Mouse (Mus musculus) heart, embryonic 14.5 days (tissue): Measurements from ENCODE around the gene Apol7e. TPM values are rescaled to one million over a fixed set of nuclear protein-coding genes. Genes with fewer than 3 reads are reported as not detected.
"Not testable (repeated sequence)": the region's sequence is repeated elsewhere in the genome, so short reads cannot be mapped to it uniquely, and the experiment has no call there.

Source experiments
- ATAC-seq: fragments of 200-750 bp; cut with Nextera tagmentation; 2 replicates; pipeline ENCODE4 v1.8.0; 2017; ENCODE audit warnings: low read depth, moderate TSS enrichment; ENCODE audit not compliant: insufficient number of reproducible peaks, insufficient read depth, low FRiP score
- H3K27ac ChIP-seq, 2 experiments: fragments of 200-500 bp in 1 of 2; fragments of 300-500 bp in 1 of 2; sonication (generic) in 1 of 2; replicated peaks in 1 of 2; 2 replicates each; pipeline ENCODE4 v1.5.1; 2012 to 2014; ENCODE audit warnings: low read depth in 2 of 2, low read length in 2 of 2, control low read depth in 1 of 2, mild to moderate bottlenecking in 1 of 2, mixed read lengths in 1 of 2; ENCODE audit not compliant: control insufficient read depth in 1 of 2, insufficient read depth in 1 of 2
- H3K27me3 ChIP-seq: fragments of 300-500 bp; sonication (generic); 2 replicates; pipeline ENCODE4 v1.6.1; 2014; ENCODE audit warnings: mild to moderate bottlenecking, low read length, control low read depth; ENCODE audit not compliant: control insufficient read depth, insufficient read depth
- H3K36me3 ChIP-seq: fragments of 300-500 bp; sonication (generic); 2 replicates; pipeline ENCODE4 v1.6.1; 2014; ENCODE audit warnings: mild to moderate bottlenecking, control low read depth, low read length, mixed read lengths; ENCODE audit not compliant: control insufficient read depth, insufficient read depth
- H3K4me1 ChIP-seq, 2 experiments: fragments of 200-500 bp in 1 of 2; fragments of 300-500 bp in 1 of 2; sonication (generic) in 1 of 2; 2 replicates each; pipeline ENCODE4 v1.6.1; 2012 to 2014; ENCODE audit warnings: low read length in 2 of 2, control low read depth in 1 of 2, mixed read lengths in 1 of 2; ENCODE audit not compliant: control insufficient read depth in 2 of 2, insufficient read depth in 2 of 2
- H3K4me2 ChIP-seq: fragments of 300-500 bp; sonication (generic); 2 replicates; pipeline ENCODE4 v1.6.1; 2014; ENCODE audit warnings: mild to moderate bottlenecking, low read length
- H3K4me3 ChIP-seq, 2 experiments: fragments of 200-500 bp in 1 of 2; fragments of 300-500 bp in 1 of 2; sonication (generic) in 1 of 2; 2 replicates each; pipeline ENCODE4 v1.5.1; 2012 to 2014; ENCODE audit warnings: low read length in 2 of 2, mild to moderate bottlenecking in 2 of 2, control low read depth in 1 of 2, low read depth in 1 of 2, moderate library complexity in 1 of 2; ENCODE audit not compliant: control insufficient read depth in 1 of 2, insufficient read depth in 1 of 2
- H3K9ac ChIP-seq: fragments of 300-500 bp; sonication (generic); 2 replicates; pipeline ENCODE4 v1.6.1; 2014; ENCODE audit warnings: mild to moderate bottlenecking, low read length
- H3K9me3 ChIP-seq: fragments of 300-500 bp; sonication (generic); 2 replicates; pipeline ENCODE4 v1.6.1; 2016; ENCODE audit warnings: low read length, control low read depth; ENCODE audit not compliant: control insufficient read depth
- WGBS: fragments of 180-500 bp; shearing (Covaris S2); extraction: QIAGEN DNeasy Blood & Tissue Kit; methylation state at CpG from one replicate; pipeline ENCODE4 v1.1.7; 2014; 5-methylcytosine and 5-hydroxymethylcytosine counted together
- polyA plus RNA-seq: library from polyadenylated mRNA; unstranded; fragments of >200 nt; fragmentation: Nextera tagmentation; extraction: Ambion mirVana; gene quantifications from 2 replicates; pipeline ENCODE4 v1.2.1, GENCODE M21; 2014

The Apol7e gene
- polyA plus RNA-seq, 1 experiment from 2014 or later: 0.08 TPM

DNA sequence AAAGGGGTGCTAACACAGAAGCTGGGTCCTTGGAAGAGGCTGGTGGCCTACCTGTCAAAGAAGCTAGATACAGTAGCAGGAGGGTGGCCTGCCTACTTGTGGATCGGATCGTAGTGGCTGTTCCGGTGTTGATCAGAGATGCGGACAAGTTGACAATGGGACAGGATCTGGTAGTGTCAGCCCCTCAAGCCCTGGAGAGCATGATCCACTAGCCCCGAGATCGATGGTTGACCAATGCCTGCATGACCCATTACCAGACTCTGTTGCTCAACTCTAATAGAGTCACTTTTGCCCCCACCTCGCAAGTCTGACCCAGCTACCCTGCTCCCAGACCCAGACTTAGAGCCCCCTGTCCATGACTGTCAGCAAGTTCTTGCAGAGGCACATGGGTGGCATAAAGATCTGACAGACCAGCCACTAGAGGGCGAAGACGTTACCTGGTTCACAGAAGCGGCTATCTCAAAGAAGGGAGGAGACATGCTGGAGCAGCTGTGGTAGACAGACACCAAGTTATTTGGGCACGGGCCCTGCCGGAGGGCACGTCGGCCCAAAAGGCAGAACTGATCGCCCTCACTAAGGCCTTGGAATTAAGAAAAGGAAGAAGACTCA lies 3.9 kb upstream of the Apol7e start:
- 27% methylated on average over 11 of the region's 15 CpGs for WGBS
- H3K9me3 ChIP-seq, ATAC-seq: not testable (repeated sequence)

DNA sequence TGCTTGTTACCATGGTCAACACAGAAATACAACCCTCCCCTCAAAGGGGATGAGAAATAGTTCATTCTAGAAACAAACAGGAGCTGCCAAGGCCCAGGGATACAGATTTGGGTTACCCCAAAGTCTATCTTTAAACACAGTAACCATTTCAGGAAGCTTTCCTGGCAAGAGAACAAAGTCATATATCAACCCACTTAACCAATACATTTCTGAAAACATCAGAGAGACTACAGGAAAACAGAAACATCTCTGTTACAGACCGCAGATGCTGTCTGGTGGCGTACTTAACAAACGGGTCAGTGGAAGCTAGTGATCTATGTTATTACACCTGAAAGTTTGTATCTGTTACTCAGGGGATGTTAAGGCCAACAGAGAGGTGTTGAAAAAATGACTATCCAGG lies 6.6 kb downstream of the Apol7e start:
- H3K4me1 ChIP-seq, H3K9ac ChIP-seq, H3K4me3 ChIP-seq, H3K27ac ChIP-seq, H3K4me2 ChIP-seq, H3K9me3 ChIP-seq, H3K27me3 ChIP-seq, H3K36me3 ChIP-seq, ATAC-seq: not testable (repeated sequence)
- WGBS: 81% methylated on average over 3 of the region's 3 CpGs

More for the DNA sequence above, 3.9 kb upstream of the Apol7e start:
- not testable (repeated sequence) for H3K9ac ChIP-seq, H3K27ac ChIP-seq, H3K4me1 ChIP-seq, H3K27me3 ChIP-seq, H3K36me3 ChIP-seq, H3K4me3 ChIP-seq, H3K4me2 ChIP-seq

DNA sequence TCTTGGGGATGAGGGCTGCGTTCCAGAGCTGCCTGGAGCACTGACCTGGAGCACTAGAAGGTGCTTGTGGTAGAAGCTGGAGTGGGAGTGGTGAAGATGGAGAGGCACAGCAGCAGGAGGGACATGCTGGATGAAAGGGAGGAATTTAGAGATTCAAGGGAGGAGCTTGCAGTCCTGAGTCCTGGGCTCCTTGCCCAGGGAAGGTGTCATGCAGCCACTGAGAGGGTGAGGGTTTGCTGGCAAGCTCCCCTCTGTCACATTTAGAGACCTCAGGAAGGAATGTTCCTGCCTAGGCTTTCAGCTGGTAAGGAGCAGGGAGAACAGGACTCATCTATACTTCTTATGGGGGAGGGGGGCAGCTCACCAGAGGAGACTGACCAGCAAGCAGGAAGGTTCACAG lies 10.3 kb downstream of the Apol7e start:
- H3K36me3 ChIP-seq, H3K4me1 ChIP-seq, H3K4me3 ChIP-seq, H3K9ac ChIP-seq, H3K4me2 ChIP-seq, H3K9me3 ChIP-seq, H3K27ac ChIP-seq, H3K27me3 ChIP-seq: not testable (repeated sequence)
- ATAC-seq: 0 out of 2 replicates have a peak, but pooled peaks have one; percentile 66
- WGBS: 71% methylated on average over 1 of the region's 1 CpGs

DNA sequence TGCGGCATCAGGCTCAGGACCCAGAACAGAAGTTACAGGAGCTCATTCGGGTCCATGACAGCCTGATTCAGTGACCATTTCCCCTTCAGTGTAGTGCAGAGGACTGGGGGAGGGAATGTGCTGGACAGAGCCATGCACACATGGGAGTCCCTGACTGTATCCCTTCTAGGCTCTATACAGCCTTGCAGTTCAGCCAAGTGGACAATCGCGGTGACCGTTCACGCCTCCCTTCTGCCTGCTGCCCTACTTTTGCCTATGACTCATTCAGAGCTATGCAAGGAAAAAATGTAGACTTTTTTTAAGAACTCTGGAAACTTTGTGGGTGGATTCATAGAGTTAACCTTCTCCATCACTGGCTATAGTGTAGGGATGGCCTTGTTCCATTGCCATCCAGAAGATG lies 19.6 kb downstream of the Apol7e start:
- not testable (repeated sequence) for H3K9me3 ChIP-seq, H3K36me3 ChIP-seq, H3K4me3 ChIP-seq, H3K27me3 ChIP-seq, H3K4me2 ChIP-seq, H3K27ac ChIP-seq, H3K9ac ChIP-seq, H3K4me1 ChIP-seq, ATAC-seq
- WGBS: 59% methylated on average over 2 of the region's 6 CpGs

DNA sequence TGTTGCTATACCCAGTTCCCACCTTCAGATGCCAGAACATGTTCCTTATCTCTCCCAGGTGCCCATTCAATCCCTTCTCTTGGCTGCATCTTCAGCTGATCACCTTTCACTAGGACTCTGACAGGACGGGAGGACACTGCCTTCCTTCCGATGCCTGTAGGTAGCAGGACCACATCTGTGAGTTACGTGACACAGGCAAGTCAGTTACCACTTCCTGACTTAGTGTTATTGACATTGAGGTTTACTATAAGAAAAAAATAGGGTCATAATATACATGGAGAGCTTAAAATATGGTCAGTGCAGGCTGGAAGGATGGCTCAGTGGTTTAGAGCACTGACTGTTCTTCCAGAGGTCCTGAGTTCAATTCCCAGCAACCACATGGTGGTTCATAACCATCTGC lies 22.9 kb downstream of the Apol7e start:
- H3K36me3 ChIP-seq, H3K27ac ChIP-seq, H3K9ac ChIP-seq, H3K4me1 ChIP-seq, H3K27me3 ChIP-seq, H3K9me3 ChIP-seq, ATAC-seq, H3K4me3 ChIP-seq, H3K4me2 ChIP-seq: not testable (repeated sequence)
- whole genome bisulfite sequencing: no CpG with 5 or more reads among the region's 3 CpGs

DNA sequence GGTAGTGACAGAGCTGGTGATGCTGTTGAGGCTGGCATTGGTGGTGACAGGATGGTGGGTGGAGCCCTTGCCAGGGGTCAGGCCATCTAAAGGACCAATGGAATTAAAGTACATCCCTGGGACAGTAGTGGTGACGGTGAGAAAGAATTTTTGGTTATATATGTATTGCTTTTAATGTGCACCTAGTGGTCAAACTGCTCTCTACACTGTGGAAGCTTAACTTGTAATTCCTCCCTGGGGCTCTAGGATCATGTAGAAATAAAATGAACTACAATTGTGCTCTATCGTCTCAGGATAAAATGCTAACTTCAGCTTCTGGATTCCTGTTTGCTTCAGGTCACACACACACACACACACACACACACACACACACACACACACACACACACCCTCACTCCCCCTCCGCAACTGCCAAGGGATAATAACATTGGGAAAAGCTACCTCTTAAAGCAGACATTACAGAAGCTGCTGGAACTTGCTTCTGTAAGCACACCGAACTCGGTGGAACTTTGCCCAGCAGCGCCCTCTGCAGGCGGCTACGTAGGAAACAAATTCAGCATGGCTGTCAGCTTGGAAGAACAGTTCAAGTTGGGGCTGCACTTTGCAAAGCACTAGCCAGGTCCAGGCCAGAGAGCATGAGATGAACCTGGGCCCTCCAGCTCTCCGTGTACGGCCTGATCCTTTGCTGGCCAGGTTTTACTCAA lies 25.7 kb downstream of the Apol7e start:
- not testable (repeated sequence) for H3K4me1 ChIP-seq, ATAC-seq, H3K27me3 ChIP-seq, H3K4me3 ChIP-seq, H3K4me2 ChIP-seq, H3K27ac ChIP-seq, H3K9me3 ChIP-seq, H3K36me3 ChIP-seq, H3K9ac ChIP-seq
- WGBS: 25% methylated on average over 2 of the region's 10 CpGs

DNA sequence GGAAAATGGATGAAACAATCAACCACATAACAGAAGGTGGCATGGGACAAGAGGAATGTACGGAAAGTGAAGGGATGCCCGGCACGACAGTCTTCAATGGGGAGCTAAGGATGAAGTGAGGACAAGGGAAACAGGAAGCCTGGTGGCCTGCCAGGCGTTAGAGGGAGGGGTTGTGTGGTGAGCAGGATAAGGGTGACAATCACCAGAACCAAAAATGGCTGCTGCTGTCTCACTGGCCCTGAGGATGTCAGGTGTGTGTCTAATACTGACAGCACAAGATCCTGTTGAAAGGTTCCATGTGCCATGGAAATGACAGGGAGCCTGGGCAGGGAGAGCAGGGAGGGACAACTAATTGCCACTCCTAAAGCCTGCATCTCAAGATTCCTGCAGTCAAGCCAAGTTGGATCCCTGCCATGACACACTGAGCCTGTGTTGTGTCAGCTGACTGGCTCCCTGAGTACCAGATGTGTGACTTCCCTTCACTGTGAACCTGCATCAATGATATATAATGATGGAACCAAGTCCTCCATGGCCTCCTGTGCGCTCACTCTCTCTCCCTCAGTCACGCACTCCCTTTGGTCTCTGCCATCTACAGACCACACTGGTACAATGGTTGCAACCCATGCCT lies 26.9 kb downstream of the Apol7e start:
- 18% methylated on average over 5 of the region's 6 CpGs for WGBS
- not testable (repeated sequence) for H3K9me3 ChIP-seq, H3K9ac ChIP-seq, H3K27me3 ChIP-seq, H3K4me1 ChIP-seq, H3K36me3 ChIP-seq, H3K27ac ChIP-seq, H3K4me2 ChIP-seq, H3K4me3 ChIP-seq
- ATAC-seq: peak; percentile 88
